Comparison of ENCODE assay signal across 8 mouse cellular contexts in the genomic region with DNA sequence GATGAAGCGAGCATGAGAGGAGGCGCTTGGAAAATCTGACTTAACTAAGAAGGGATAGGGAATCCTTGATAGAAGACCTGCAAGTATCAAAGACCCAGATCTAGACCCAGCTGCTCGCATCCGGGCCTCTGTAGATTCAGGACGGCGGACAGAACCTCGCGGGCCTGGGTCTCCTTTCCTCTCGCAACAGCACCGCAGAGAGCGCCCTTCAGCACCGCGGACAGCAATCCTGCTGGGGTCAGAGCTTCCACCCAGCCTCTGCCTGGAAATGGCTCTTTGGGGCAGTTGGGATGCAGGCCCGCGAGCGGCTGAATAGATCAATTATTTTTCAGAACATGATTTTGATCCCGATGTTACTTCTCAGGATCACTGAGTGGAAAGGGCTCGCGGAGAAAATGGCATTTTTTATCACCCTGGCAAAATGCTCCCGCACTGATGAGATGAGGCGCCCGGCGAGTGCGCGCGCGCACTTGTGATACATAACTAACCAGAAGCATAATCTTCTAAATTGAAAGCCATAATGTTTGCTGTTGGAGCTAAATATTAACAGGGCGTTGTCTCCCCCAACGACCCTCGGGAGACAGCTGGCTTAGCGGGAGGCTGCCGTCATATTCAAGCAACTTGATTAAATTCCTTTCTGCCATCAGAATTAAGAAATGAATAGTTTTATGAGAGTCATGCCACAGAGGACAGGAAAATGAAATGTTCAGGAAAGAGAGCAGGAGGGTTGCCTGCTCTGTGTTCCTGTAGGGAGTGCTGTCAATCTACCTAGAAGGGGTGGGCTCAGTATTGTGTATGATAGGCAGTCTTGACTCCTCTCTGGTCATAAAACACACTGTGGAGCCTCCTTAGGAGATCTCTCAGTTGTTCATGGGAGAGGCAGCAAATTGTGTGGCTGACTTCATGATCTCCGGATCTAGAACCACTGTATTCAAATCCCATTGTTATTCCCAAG.
DNase-seq lines count a peak whose midpoint lies in the region; ATAC-seq and TF ChIP-seq lines count a peak whose summit lies in the region.

No protein-coding gene starts in this region.

- no peak overlapping the region for H3K27ac ChIP-seq in forebrain, embryonic 10.5 days
- no peak overlapping the region for H3K27ac ChIP-seq in hindbrain, postnatal 0 days
- H3K27ac ChIP-seq in lung, postnatal 0 days (ENCODE audit: low read length), result no peak overlapping the region

- no peak for TF ChIP-seq EP300 in lung, postnatal 0 days (IDR thresholded peaks at IDR 0.05)

- 24% methylated on average over 33 of the region's 33 CpGs for WGBS in forebrain, embryonic 10.5 days
- 18% methylated on average over 33 of the region's 33 CpGs for WGBS in hindbrain, postnatal 0 days
- WGBS in lung, postnatal 0 days, result 18% methylated on average over 32 of the region's 33 CpGs

- H3K4me3 ChIP-seq in forebrain, embryonic 10.5 days, result no peak overlapping the region
- H3K4me3 ChIP-seq in hindbrain, postnatal 0 days (ENCODE audit: low read length), result no peak overlapping the region; the same call in 1 of the 2 replicates
- H3K4me3 ChIP-seq in lung, postnatal 0 days (ENCODE audit: low read depth, low read length), result no peak overlapping the region

- peaks cover 19% of the 10 kb centered on the region for H3K27me3 ChIP-seq in forebrain, embryonic 10.5 days (ENCODE audit: poor library complexity, severe bottlenecking)
- no peaks in the 10 kb centered on the region for H3K27me3 ChIP-seq in hindbrain, postnatal 0 days (ENCODE audit: insufficient read depth, low read length)
- no peaks in the 10 kb centered on the region for H3K27me3 ChIP-seq in lung, postnatal 0 days (replicated peaks; ENCODE audit: insufficient read depth, low read length)

- H3K4me2 ChIP-seq in hindbrain, postnatal 0 days (ENCODE audit: low read depth, low read length), result peak overlapping the region; percentile 40
- H3K4me2 ChIP-seq in lung, postnatal 0 days (replicated peaks; ENCODE audit: low read depth, low read length), result no peak overlapping the region

- no peaks in the 10 kb centered on the region for H3K4me1 ChIP-seq in forebrain, embryonic 10.5 days
- H3K4me1 ChIP-seq in hindbrain, postnatal 0 days (ENCODE audit: insufficient read depth, low read length), result no peaks in the 10 kb centered on the region
- no peaks in the 10 kb centered on the region for H3K4me1 ChIP-seq in lung, postnatal 0 days (ENCODE audit: insufficient read depth, low read depth, low read length)

- TF ChIP-seq CTCF in hindbrain, postnatal 0 days (IDR thresholded peaks at IDR 0.05; ENCODE audit: low read depth), result no peak
- TF ChIP-seq CTCF in lung, postnatal 0 days (IDR thresholded peaks at IDR 0.05), result no peak

- no peaks in the 10 kb centered on the region for H3K9me3 ChIP-seq in forebrain, embryonic 10.5 days
- H3K9me3 ChIP-seq in hindbrain, postnatal 0 days (ENCODE audit: low read length), result no peaks in the 10 kb centered on the region
- no peaks in the 10 kb centered on the region for H3K9me3 ChIP-seq in lung, postnatal 0 days (ENCODE audit: low read length)

- H3K9ac ChIP-seq in hindbrain, postnatal 0 days (replicated peaks; ENCODE audit: low read length), result no peak overlapping the region
- H3K9ac ChIP-seq in lung, postnatal 0 days (replicated peaks; ENCODE audit: low read depth), result no peak overlapping the region

- peak; percentile 14 to 42 for DNase-seq in heart, adult 18-20 months
- no peak for DNase-seq in heart, adult 8-10 months (ENCODE audit: low spot score)
- DNase-seq in NIH3T3 (ENCODE audit: low read depth), result peak; percentile 48
- DNase-seq in forebrain, embryonic 10.5 days (ENCODE audit: extremely low spot score, low spot score), result peak; percentile 84
- peak; percentile 74 for DNase-seq in hindbrain, postnatal 0 days (ENCODE audit: low spot score)
- DNase-seq in lung, postnatal 0 days (ENCODE audit: low spot score), result peak; percentile 47
- peak; percentile 83 for DNase-seq in ovary, postnatal 36 days (ENCODE audit: low spot score)

- ATAC-seq in hindbrain, postnatal 0 days, result peak; percentile 32; the same call in 1 of the 2 replicates
- ATAC-seq in lung, postnatal 0 days, result no peak; the same call in 1 of the 2 replicates
- ATAC-seq in erythroblast, adult 5-6 weeks (replicated peaks; ENCODE audit: low FRiP score, poor library complexity, severe bottlenecking), result no peak

- H3K36me3 ChIP-seq in forebrain, embryonic 10.5 days (replicated peaks), result no peaks in the 10 kb centered on the region
- H3K36me3 ChIP-seq in hindbrain, postnatal 0 days (ENCODE audit: insufficient read depth, low read length), result no peaks in the 10 kb centered on the region
- no peaks in the 10 kb centered on the region for H3K36me3 ChIP-seq in lung, postnatal 0 days (ENCODE audit: insufficient read depth, low read length)
